Mouse (Mus musculus): Measurements from ENCODE around the gene Lmx1b. TPM values are rescaled to one million over a fixed set of nuclear protein-coding genes. Genes with fewer than 3 reads are reported as not detected.

Gene Lmx1b
- total RNA-seq, 4 experiments from 2014 or later, result 0.17 TPM; not detected in 3

DNA sequence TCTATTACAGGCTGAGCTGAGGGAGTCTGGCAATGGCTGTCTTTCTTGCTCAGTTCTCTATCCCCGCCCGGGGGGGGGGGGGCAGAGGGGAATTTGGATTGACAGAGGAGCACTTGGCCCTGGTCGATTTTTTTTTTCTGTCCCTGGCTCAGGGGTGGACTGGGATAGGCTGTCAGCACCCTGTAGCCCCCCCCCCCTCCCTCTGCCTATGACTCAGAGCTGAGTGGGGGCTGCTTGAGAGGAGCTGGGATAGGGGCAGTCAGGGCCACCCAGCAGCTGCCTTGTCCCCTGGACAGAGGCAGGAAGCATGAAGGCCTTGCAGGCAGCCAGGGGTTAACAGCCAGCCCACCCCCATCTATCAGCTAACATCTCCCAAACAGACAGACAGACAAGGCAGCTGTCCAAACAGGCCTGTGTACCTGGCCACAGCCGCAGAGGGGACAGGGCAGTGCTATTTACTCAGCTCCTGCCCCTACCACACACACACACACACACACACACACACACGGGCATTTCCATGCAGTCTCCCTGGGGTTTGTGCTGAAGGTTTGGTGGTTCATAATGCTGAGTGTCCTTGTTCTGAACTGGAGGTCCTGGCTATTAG, 57.8 kb downstream of the Lmx1b start:
- no peak for DNase-seq

DNA sequence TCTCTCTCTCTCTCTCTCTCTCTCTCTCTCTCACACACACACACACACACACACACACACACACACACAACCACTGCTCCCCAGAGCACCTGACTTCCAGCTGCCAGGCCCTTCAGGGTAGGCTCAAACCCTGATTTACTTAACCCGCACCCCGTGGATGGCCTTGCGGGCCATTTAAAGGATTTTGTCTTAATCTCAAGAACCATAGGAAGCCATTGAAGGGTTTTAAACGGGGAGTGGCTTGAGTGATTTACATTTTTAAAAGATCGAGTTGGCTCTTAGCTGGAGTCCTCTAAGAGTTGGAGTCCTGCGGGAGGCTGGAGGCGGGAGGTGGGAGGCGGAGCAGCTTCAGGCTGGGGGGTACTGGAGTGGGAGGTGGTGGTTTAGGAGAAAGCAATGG, 58.4 kb downstream of the Lmx1b start:
- no peak for DNase-seq

DNA sequence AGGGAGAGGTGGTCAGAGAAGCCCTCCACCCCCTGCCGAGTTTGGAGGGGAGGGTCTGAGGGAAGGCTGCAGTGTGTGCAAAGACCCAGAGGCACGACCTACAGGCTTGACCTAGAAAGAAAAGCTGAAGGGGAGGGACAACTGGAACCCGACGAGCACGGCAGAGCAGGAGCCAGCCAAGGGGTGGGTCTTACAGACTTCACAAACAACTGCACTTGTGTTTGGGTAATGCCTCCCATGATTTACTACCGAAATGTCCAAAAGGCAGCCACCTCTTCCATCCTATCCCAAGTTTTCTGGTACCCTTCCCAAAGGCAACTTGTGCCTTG, 58.9 kb downstream of the Lmx1b start:
- no peak for DNase-seq

DNA sequence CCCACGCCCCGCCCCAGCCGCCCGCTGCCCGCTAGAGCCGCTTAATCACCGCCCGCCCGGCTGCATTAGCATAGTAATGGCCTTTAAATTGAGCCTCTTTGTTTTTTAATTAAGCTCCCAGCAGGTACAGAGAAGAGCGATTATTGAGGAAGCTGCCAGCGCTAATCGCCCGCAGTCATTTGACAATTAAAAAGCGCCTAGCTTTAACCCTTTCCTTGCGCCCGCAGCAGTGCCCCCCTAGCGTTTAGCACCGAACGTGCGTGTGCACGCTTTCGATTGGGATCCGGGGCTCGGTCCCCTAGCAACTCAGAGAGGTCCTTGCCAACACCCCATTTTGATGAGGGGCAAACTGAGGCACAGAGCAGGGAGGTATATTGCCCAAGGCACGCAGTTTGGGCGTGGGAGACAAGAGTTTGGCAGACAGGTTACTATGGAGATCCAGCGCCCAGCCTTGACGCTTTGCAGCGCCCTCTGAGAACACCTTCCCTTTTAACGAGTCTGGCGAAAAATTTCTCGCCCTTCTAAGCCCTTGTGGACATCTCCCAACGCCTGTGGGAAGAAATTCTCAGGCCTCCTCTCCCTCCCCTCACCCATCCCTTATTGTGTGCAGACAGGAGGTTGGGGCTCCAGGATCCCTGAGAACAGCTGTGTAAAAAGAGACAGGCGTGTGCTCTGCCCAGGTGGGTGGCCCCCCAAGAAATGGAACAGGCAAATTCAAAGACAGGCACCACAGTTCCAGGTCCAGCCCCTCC, 59.4 kb downstream of the Lmx1b start:
- DNase-seq, result no peak

DNA sequence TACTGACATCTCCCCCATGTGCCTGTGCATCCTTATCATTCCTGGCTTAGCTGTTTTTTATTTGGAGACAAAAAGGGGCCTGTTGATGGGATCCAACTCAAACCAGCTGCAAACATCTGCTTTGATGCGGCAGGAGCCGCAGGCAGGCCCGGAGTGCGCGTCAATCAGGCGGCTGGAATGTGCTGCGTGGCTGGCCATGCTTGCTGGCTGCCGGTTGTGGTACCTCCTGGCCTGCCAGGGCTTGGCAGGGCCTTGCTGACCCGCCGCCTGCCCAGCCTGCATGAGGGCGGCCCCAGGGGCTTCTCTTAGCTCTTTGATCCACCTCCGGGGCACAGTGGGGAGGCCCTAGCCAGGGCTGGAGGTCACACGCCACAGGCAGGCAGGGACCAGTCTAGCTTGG, 64.9 kb downstream of the Lmx1b start:
- no peak for DNase-seq

DNA sequence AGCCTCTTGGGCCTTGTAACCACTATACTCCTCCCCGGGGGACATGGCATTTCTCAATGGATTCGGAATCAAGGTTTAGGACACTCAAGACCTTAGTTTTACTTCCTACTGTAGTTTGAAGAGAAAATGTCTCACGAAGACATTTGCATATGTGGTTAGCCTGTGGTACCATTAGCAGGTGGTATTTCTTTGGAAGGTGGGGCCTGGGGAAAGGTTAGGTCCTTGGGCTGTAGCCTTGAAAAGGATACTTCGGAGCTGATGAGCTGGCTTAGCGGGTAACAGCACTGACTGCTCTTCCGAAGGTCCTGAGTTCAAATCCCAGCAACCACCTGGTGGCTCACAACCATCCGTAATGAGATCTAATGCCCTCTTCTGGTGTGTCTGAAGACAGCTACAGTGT, 67.2 kb downstream of the Lmx1b start:
- DNase-seq, result no peak

DNA sequence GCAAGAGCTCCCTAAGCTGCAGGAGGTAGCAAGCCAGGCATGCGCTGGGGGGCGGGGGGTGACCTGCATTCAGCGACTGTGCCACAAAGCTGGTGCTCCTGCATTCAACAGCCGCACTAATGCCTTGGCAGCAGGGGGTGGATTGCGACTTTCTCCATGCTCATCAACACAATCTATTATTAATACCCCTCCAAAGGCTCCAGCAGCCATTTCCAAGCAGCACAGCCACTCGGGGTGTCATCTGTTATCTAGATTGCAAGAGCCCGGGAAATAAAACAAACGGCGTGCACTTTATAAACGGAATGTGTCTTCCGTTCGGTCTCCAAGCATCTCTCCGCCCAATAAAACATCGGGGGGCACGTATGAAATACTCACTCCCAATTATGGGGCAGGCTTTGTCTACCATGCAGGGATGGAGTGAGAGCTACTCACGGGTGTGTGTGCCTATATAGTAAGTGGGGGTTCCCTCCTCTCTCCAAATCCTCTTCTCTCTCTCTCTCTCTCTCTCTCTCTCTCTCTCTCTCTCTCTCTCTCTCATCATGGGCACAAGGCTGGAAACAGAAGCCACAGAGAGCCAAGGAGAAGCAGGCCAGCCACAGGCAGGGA, 69.0 kb downstream of the Lmx1b start:
- DNase-seq, result no peak

DNA sequence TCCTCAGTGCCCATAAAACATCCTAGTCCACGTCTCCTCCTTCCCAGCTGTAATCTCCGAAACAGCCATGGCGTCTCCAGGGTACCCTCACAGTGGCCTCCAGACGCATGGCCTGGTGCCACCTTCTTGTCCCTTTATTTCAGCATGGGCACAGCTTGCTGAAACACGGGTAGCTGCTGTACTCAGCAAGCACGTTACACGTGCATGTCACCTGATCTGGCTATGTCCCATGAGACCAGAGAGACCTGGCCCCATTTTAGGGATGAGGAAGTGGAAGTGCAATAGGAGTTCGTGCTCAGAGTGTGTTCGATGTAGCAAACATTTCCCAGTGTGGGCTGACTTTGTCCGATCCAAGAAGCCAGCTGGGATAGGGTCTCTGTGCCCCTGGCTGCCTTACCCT, 70.6 kb downstream of the Lmx1b start:
- no peak for DNase-seq

DNA sequence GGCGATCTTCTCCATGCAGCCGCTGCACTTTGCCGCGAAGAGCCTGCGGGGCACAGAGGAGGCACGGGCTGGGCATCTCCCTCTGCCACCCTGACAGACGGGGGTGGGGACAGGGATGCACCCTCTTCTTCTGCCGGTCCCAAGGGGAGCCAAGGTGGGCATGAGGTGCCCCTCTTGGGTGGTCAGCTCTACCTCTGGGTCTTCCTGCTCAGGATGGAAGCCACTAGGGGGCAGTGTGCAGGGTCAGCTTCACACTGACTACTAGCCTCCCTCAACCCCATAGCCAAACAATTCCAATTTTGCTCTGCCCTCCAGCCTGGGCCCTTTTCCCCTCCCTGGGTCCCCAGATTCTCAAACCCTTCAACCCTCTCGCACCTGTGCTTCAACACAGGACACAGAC, 71.1 kb downstream of the Lmx1b start:
- DNase-seq, result no peak

DNA sequence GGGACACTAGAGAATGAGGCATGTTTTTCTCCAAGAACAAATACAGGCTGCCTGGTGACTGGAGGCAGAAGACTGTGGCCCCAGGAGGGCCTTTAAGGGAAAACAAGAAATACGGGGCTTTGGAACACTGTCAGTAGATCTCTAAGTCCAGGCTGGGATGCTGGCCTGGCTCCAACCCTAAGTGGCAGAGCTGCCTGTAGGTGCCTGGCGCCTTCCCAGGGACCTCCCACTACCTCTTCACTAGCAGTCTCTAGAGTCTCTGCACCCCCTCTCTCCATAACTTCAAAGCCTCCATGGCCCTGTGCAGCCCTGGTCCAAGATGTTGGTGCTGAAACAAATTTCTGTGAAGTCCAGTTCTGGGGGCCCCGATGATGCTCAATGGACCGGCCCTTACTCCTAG, 74.4 kb downstream of the Lmx1b start:
- no peak for DNase-seq

DNA sequence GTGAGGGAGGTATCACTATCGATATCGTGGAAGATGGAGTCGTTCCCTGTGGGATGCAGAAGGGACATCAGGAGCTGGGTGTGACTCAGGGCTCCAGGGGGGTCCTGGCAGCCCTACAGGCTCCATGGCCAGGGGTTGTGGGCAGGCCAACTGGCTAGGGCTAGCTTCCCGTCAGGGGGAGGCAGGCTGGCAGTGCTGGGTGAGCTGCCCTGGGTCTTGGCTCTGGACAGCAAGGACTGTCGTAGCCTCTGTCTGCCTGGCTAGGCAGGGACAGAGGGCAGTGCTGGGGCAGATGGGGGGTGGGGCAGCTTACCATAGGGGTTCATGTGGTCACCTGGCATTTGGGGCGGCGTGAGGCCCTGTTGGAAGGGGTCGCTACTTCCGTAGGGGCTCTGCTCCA, 75.6 kb downstream of the Lmx1b start:
- no peak for DNase-seq

DNA sequence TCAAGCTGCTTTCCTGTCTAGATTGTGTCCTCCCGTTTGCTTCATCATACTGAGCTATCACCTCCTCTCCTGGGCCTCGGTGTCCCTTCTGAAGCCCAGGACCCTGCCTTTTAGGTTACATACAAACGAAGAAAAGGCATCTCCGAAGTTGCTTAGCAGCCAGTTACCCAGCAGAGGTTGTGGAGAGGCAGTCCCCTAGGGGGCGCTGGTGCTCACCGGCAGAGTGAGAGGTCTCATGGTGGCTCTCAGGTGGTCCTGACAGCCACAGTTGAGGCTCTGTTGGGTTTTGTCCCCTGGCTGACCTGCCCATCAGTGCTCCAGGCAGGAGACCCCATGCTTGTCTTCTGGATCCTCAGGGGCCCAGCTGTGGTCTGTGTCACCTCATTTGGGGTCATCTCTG, 80.6 kb downstream of the Lmx1b start:
- no peak for DNase-seq

DNA sequence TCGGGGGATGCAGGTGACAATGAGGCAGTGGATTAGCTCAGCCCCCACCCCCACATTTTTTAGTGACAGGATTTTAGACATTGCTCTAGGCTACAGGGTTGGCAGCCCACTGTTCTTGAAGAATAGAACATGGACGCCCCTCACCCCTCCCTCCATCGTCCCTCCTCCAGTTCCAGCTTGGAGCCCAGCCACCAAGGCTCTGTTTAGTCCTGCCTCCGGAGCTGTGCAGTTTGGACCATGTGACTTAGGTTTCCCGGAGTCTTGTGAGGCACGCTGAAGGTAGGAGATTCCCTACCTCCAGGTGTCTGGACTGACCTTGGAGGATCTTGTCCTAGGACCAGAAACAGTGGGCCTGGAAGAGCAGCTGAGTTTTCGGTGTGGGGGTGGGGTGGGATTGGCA, 81.0 kb downstream of the Lmx1b start:
- no peak for DNase-seq

DNA sequence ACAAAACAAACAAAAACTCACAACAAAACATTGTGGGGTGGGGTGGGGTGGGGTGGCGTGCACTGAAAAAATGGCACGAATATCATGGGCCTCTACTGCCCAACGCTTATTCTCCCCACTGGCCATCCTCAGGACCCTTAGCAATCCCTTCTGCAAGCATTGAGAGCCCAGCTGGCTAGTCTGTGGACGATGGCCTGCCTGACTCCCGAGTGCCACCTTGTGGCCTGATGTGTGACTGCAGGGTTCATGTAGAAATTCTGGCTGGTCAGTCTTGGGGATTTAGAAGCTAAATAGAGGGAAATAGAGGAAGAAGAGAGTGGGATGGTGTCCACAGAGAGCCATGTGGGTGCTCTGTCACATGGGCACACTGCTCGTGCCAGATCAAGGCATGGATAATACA, 82.1 kb downstream of the Lmx1b start:
- peak; percentile 40 for DNase-seq

DNA sequence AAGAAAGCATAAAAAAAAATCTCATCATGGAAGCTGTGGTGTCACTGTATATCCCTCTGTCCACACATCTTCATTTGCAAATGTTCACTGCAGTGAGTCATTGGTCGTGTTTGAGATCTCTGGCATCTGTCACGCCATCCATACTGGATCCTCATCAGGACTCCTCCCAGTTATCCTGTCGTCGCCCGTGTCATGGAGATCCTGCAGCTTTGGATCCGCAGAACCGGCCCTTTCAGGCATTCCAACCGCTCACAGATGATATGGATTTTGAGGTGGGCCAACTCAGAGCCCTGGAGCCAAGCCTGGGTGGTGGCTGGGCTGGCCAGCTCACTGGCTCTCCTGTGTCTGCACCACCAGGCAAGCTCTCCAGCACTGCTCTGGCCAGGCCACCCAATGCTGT, 84.7 kb downstream of the Lmx1b start:
- no peak for DNase-seq

DNA sequence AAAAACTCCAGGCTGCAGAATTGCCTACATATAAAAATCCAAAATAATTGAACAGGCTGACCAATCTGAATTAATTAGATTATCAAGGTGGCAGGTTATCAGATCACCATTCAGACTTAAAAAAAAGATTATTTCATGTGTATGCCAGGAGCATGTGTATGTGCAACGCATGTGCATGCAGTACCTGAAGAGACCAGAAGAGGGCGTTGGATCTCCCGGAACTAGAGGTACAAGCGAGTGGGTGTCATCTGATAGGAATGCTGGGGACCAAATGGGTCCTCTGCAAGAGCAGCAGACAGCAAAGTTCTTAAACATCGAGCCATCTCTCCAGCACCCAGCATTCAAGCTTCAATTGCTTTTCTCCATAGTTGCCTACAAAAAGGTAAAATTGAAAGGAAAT, 87.6 kb downstream of the Lmx1b start:
- DNase-seq, result no peak

DNA sequence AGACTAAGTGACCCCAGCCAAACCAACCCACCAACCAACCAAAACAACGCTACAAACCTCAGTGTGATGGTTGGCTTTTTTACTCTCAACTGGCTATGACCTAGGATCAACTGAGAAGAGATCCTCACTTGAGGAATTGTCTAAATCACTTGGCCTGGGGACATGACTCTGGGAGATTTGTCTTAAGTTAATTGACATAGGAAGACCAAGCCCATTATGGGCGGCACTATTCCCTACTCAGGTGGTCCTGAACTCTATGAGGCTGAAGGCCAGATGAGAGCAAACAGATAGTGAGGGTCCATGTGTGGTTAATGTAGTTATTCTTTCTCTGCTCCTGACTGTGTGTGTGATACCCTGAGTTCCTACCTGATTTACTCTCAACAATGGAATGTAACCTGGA, 92.7 kb downstream of the Lmx1b start:
- no peak for DNase-seq

DNA sequence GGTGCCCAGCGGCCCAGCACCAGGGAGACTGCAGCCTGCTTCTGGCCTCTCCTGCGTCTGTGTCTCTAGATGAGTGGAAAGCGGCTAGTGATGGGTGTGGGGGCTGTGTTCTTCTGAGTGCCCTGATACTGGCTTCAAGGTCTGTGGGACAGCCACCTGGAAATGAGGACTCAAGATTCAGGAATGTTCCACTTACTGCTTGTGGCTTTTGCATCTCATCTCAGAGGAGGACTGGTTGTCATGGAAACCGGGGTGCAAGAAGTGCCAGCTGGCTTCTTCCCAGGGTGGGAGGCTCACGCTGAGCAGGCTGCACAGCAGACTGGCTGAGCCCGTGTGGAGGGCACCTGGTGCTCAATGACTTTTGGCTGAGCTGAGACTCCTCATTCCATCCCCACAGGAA, 93.4 kb downstream of the Lmx1b start:
- DNase-seq, result peak; percentile 23

DNA sequence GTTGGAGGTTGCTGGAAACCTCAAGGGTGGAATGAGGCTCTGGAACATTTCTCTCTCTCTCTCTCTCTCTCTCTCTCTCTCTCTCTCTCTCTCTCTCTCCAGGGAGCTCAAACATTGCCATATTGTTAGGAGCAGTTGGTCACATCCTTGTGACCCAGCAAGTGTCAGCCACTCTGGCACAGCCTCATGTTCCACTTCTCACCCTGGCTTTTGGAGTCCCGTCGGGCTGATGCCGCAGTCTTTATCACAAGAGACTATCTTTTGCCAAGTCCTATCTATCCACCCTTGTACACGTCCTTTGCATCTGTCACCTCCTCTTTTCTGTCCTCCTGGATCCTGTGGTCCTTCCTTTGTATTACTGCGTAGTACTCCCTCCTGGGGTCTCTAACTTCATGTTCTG, 94.3 kb downstream of the Lmx1b start:
- no peak for DNase-seq

DNA sequence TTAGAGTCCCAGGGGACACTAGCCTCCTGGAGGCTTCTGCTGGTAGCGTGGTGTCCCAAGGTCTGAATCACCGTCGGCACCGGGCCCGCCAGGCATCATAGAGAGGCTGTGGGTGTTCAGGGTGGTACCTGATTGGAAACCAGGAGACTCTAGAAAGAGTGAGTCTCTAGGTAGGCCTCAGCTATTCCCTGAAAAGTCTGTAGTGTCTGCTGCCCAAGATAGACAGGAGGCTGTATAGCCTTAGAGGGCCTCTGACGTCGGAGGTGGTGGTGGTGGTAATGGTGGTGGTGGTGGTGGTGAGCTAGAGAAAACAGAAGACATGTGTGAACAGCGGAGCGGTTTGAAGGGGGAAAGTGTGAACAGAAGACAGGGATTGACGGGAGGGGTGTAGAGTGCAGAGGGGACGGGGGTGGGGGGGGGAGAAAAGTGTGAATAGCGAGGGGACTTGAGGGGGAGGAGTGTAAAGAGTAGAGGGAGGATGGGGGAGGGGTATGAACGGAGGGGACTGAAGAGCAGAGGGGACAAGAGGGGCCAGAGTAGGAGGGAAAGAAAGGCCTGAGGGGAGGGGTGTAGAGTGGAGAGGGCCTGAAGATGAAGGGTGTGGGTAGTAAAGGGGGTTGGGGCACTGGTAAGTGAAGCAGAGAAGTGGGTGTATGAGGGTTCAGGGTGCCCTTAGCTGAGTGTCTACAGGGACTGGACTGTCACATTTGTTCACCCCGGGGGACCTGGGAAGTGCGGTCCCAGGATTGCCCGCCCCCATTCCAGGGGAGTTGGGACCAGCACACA, 95.3 kb downstream of the Lmx1b start:
- no peak for DNase-seq

DNA sequence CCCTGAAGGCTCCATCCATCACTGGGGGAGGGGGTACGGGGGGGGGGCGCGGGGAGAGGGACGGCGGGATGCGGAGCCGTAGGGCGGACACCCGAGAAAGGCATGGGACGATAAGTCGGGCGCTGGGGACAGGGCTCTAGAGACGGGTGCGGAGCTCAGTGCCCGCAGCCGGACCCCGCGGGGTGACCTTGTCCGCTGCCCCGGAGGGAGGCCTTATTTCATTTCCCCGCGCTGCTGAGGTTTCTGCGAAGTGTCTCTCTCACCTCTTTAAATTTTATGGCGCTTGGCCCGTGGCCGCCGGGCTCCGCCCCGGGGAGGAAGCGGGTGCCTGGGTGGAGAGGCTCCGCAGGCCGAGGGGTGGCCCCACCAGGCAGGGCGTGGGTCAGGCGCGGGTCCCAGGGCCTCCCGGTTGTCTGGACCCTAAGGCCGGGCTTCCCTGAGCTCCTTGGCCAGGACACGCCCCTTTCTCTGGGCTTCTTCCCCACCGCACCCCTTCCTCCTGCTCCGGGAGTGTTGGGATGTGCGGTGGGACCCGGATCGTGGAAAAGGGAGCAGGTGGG, 96.0 kb downstream of the Lmx1b start:
- no peak for DNase-seq

DNA sequence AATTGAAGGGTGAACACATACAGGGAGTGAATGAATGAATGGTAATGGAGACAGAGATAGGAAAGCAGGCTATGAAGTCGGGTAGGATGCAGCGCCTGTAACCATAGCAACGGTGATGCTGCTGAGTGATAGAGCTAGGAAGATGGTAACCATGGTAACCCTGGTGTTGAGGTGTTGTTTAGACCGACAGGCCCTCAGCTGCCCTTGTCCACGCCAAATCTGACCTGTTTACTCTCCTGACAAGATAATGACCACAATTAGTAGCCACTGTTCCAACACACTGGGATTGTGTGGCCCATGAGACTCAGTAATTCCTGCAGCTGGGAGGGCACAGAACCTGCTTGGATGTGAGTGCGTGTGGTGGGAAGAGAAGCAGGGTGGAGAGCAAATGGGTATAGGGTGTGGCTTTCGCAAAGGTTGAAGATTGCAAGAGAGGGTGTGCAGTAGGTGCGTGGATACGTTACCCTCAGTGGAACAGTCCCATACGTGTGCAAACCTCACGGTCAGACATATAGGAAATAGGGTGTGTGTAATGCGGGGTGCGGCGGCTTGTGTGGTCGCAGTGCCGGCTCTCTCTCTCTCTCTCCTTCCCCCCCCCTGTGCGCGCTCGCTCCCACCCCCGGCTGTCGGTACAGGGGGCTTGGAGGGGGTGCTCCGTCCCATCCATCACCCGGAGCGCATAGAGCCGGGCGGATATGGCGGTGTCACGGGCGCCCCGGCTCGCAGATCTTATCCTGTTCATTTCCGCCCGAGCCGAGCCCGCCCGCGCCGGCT, 96.7 kb downstream of the Lmx1b start:
- no peak for DNase-seq
